Mouse (Mus musculus): ENCODE results near the gene Elp5. TPM values are rescaled to one million over a fixed set of nuclear protein-coding genes. Genes with fewer than 3 reads are reported as not detected.
A peak's percentile ranks its signal among the peaks of the same experiment; 100 is the strongest.
"Not testable (repeated sequence)": the region's sequence is repeated elsewhere in the genome, so short reads cannot be mapped to it uniquely, and the experiment has no call there.

Gene Elp5
- polyA plus RNA-seq, 1 experiment, result 37.8 TPM

DNA sequence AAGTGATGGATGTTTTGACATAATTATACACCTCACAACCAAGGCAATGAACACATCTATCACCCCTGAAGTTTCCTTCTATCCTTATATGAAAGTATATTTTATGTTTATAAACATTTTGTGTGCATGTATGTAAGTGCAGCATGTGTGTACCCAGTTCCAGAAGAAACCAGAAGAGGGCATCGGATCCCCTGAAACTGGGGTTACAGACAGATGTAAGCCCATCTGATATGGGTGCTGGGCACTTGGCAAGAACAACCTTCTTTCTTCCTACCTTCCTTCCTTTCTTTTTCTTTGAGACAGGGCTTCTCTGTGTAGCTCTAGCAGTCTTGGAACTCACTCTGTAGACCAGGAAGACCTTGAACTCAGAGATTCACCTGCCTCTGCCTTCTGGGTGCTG, 26.1 kb downstream of the Elp5 start:
- TF ChIP-seq CTCF (IDR thresholded peaks at IDR 0.05; ENCODE audit: extremely low read depth, insufficient read length, insufficient replicate concordance, low read depth, low read length) (no peak), POLR2A (IDR thresholded peaks at IDR 0.05; ENCODE audit: low read depth, low read length) (no peak)
- H3K4me3 ChIP-seq (ENCODE audit: low read depth, low read length), result no peak overlapping the region
- peaks cover 10% of the 10 kb centered on the region; the same call in 1 of the 2 replicates for H3K4me1 ChIP-seq (ENCODE audit: control insufficient read depth, insufficient read depth, insufficient read length, low read length)
- no peaks in the 10 kb centered on the region for H3K36me3 ChIP-seq (ENCODE audit: control insufficient read depth, insufficient read depth, low read length)
- WGBS, result 79% methylated on average over 1 of the region's 1 CpGs
- H3K27ac ChIP-seq (ENCODE audit: insufficient read depth, low read depth, low read length), result peak overlapping the region; percentile 14; the same call in 1 of the 2 replicates
- H3K27me3 ChIP-seq (ENCODE audit: control insufficient read depth, insufficient read depth, low read length), result no peaks in the 10 kb centered on the region

DNA sequence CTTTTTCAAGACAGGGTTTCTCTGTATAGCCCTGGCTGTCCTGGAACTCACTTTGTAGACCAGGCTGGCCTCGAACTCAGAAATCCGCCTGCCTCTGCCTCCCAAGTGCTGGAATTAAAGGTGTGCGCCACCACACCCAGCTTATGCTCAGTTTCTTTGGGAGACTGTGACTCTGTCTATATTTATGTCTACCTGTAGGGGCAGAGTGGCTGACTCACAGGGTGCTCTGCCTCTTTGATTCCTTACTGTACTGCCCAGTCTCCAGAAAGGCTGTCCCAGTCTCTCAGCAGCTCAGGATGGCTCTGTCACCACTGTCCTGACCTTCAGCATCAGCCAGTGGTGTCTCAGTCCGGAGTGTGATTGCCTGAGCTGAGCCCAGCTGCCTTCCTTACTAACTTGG, 26.7 kb downstream of the Elp5 start:
- not testable (repeated sequence) for H3K36me3 ChIP-seq (ENCODE audit: control insufficient read depth, insufficient read depth, low read length); H3K4me3 ChIP-seq (ENCODE audit: low read depth, low read length); H3K4me1 ChIP-seq (ENCODE audit: control insufficient read depth, insufficient read depth, insufficient read length, low read length); H3K27me3 ChIP-seq (ENCODE audit: control insufficient read depth, insufficient read depth, low read length)
- H3K27ac ChIP-seq (ENCODE audit: insufficient read depth, low read depth, low read length), result peak overlapping the region; percentile 20; the same call in 1 of the 2 replicates
- WGBS, result 69% methylated on average over 4 of the region's 4 CpGs

DNA sequence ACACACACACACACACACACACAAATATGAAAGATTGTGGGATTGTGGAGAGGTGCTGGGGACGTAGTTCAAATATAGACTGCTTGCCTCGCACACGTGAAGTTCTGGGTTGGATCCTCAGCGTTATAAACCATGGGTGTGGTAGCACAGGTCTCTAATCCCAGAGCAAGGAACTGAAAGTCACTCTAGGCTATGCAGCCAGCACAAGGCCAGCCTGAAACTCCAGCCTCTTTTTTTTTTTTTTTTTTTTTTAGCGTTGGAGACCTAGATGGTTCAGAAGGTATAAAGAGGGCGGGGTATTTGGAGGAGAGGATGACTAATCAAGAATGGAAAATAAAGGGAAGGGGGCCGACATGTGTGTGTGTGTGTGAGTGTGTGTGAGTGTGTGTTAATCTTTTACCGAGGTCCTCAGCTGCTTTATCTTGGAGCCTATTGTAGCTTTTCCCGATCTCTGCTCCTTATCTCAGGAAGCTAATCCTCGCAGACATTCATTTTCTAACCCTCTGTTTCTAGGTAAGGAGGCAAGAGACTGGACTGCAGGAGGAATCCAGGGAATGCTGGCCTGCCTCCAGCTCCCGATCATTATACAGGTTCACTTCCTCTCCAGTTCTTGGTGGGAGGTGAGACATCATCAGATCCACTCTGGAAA, 28.9 kb downstream of the Elp5 start:
- peaks cover 7% of the 10 kb centered on the region for H3K4me1 ChIP-seq (ENCODE audit: control insufficient read depth, insufficient read depth, insufficient read length, low read length)
- H3K27ac ChIP-seq (ENCODE audit: insufficient read depth, low read depth, low read length), result peak overlapping the region; percentile 77
- H3K27me3 ChIP-seq (ENCODE audit: control insufficient read depth, insufficient read depth, low read length), result no peaks in the 10 kb centered on the region
- no peak for TF ChIP-seq CTCF (IDR thresholded peaks at IDR 0.05; ENCODE audit: extremely low read depth, insufficient read length, insufficient replicate concordance, low read depth, low read length)
- TF ChIP-seq POLR2A (IDR thresholded peaks at IDR 0.05; ENCODE audit: low read depth, low read length), result no peak
- WGBS, result 14% methylated on average over 11 of the region's 11 CpGs
- no peaks in the 10 kb centered on the region for H3K36me3 ChIP-seq (ENCODE audit: control insufficient read depth, insufficient read depth, low read length)
- H3K4me3 ChIP-seq (ENCODE audit: low read depth, low read length), result peak overlapping the region; percentile 13; the same call in 1 of the 2 replicates

DNA sequence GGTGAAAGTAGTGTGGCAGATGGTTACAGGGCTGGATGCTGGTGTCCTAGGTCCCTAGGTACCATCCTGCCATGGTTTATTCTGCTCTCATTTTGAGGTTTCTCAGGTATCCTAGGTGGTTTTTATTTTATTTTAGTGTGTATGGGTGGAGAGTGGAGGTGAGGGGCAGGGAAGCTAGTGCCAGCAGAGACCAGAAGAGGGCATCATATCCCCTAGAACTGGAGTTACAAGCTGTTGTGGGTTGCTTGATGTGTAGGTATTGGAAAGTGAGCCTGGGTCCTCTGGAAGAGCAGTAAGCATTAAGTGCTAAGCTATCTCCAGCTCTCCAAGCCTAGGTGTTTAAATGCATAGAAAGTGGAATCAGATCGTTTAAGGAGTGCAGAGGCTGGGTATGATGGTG, 30.0 kb downstream of the Elp5 start:
- no peaks in the 10 kb centered on the region for H3K36me3 ChIP-seq (ENCODE audit: control insufficient read depth, insufficient read depth, low read length)
- 33% methylated on average over 1 of the region's 1 CpGs for WGBS
- peak overlapping the region; percentile 77; the same call in 1 of the 2 replicates for H3K27ac ChIP-seq (ENCODE audit: insufficient read depth, low read depth, low read length)
- no peak overlapping the region for H3K4me3 ChIP-seq (ENCODE audit: low read depth, low read length)
- H3K4me1 ChIP-seq (ENCODE audit: control insufficient read depth, insufficient read depth, insufficient read length, low read length), result peaks cover 9% of the 10 kb centered on the region
- TF ChIP-seq POLR2A (IDR thresholded peaks at IDR 0.05; ENCODE audit: low read depth, low read length), result no peak
- peak; percentile 34; the same call in 1 of the 2 replicates for TF ChIP-seq CTCF (IDR thresholded peaks at IDR 0.05; ENCODE audit: extremely low read depth, insufficient read length, insufficient replicate concordance, low read depth, low read length)
- H3K27me3 ChIP-seq (ENCODE audit: control insufficient read depth, insufficient read depth, low read length), result no peaks in the 10 kb centered on the region

DNA sequence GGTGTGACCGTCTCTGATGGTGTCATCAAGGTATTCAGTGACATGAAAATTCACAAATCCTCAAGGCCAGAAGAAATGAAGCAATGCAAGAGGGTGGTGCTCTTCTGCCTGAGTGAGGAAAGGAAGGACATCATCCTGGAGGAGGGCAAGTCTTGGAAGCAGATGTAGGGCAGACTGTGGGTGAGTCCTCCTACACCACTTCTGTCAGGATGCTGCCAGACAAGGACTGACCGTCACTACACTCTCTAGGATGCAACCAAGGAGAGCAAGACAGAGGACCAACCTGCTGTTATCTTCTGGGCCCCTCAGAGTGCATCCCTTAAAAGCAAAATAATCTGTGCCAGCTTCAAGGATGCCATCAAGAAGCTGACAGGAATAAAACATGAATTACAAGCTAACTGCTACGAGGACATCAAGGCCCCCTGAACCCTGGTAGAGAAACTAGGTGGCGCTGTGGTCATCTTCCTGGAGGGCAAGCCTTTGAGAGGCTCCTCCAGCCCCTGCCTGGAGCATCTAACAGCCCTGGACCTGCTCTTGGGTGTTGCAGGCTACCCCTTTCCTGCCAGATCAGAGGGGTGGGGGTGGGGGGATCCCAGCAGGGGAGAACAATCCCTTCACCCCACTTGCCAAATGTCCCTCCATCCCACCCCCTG, 31.4 kb downstream of the Elp5 start:
- no peak for TF ChIP-seq POLR2A (IDR thresholded peaks at IDR 0.05; ENCODE audit: low read depth, low read length)
- peak; percentile 33; the same call in 1 of the 2 replicates for TF ChIP-seq CTCF (IDR thresholded peaks at IDR 0.05; ENCODE audit: extremely low read depth, insufficient read length, insufficient replicate concordance, low read depth, low read length)
- Histone ChIP-seq H3K27ac (ENCODE audit: insufficient read depth, low read depth, low read length) (no peak overlapping the region), H3K4me1 (ENCODE audit: control insufficient read depth, insufficient read depth, insufficient read length, low read length) (peaks cover 9% of the 10 kb centered on the region), H3K36me3 (ENCODE audit: control insufficient read depth, insufficient read depth, low read length) (no peaks in the 10 kb centered on the region), H3K4me3 (ENCODE audit: low read depth, low read length) (no peak overlapping the region), H3K27me3 (ENCODE audit: control insufficient read depth, insufficient read depth, low read length) (no peaks in the 10 kb centered on the region)
- WGBS, result 48% methylated on average over 4 of the region's 4 CpGs

DNA sequence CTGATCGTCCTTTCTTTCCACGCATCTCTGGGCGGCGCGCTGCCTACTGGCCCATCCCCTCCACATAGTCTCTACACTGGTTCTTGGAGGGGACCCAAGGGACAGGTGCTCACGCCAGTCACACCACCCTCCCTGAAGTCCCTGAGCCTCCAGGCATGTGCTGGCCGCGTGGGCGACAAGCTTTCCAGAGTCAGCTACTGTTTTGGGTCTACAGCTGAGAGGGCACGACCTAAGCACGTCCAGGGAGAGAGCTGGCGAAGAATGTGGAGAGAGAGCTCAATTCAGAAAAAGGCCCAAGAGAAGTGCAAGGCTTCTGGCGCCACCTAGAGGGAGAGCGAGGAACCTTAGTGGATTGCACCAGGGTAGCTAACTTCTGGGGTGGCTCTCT, 33.6 kb downstream of the Elp5 start:
- Histone ChIP-seq H3K27ac (ENCODE audit: insufficient read depth, low read depth, low read length) (no peak overlapping the region), H3K27me3 (ENCODE audit: control insufficient read depth, insufficient read depth, low read length) (no peaks in the 10 kb centered on the region), H3K4me1 (ENCODE audit: control insufficient read depth, insufficient read depth, insufficient read length, low read length) (peaks cover 6% of the 10 kb centered on the region), H3K36me3 (ENCODE audit: control insufficient read depth, insufficient read depth, low read length) (no peaks in the 10 kb centered on the region), H3K4me3 (ENCODE audit: low read depth, low read length) (peak overlapping the region; percentile 56)
- WGBS, result under 1% methylated on average over 14 of the region's 14 CpGs
- no peak for TF ChIP-seq POLR2A (IDR thresholded peaks at IDR 0.05; ENCODE audit: low read depth, low read length)
- TF ChIP-seq CTCF (IDR thresholded peaks at IDR 0.05; ENCODE audit: extremely low read depth, insufficient read length, insufficient replicate concordance, low read depth, low read length), result peak; percentile 96

DNA sequence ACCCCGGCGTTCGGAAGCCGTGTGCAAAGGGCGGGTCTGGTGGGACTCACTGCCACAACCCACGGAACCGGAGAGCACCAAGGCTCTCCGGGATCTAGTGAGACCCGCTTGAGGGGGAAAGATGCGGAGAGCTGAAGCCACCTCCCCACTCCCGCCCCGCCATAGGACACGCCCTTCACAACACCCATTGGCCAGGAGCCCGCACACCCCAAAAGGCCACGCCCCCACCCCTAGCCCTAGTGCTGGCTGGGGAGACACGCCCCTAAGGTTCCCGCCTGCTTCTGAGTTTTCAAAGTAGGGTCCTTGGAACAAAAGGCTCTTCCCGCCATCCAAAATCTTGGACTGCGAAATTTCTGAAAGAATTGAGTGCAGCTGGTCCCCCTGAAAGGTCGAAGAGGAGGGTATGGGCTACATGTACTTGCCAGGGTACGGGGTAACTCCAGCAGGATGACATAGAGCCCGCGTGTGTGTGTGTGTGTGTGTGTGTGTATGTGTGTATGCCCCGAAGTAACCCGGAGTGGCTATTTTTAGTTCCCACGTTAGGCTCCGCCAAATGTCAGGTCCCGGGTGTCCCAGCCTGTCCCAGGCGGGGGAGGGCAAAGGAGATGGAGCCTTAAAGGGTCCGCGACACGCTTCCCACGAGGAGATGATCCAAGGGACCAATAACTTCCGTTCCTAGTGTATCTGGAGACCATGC, 34.1 kb downstream of the Elp5 start, which contains the start of gene Slc2a4:
TSS of gene Slc2a4 (minus strand) at position 123 of the 697 bp plus-strand sequence.
- peak within 1 kb of the TSS; percentile 56 for H3K4me3 ChIP-seq (ENCODE audit: low read depth, low read length)
- no peaks in the 10 kb centered on the region for H3K36me3 ChIP-seq (ENCODE audit: control insufficient read depth, insufficient read depth, low read length)
- WGBS, result under 1% methylated on average over 34 of the region's 34 CpGs
- H3K27ac ChIP-seq (ENCODE audit: insufficient read depth, low read depth, low read length), result peak within 1 kb of the TSS; percentile 37; the same call in 1 of the 2 replicates
- H3K4me1 ChIP-seq (ENCODE audit: control insufficient read depth, insufficient read depth, insufficient read length, low read length), result peaks cover 6% of the 10 kb centered on the region
- H3K27me3 ChIP-seq (ENCODE audit: control insufficient read depth, insufficient read depth, low read length), result no peaks in the 10 kb centered on the region
- TF ChIP-seq CTCF (IDR thresholded peaks at IDR 0.05; ENCODE audit: extremely low read depth, insufficient read length, insufficient replicate concordance, low read depth, low read length), result no peak
- no peak for TF ChIP-seq POLR2A (IDR thresholded peaks at IDR 0.05; ENCODE audit: low read depth, low read length)
